ENCODE assay signal across 8 mouse cellular contexts in genomic region chr2:165898202-165899194, GRCm38 (mm10). TPM values are rescaled to one million over a fixed set of nuclear protein-coding genes. Genes with fewer than 3 reads are reported as not detected.
DNase-seq lines count a peak whose midpoint lies in the region; ATAC-seq and TF ChIP-seq lines count a peak whose summit lies in the region.

Zmynd8 (minus strand) TSS chr2:165899016.

- H3K27ac ChIP-seq in MEL (ENCODE audit: control insufficient read depth, low read depth, low read length), result peak within 1 kb of the TSS; percentile 79
- H3K27ac ChIP-seq in limb, embryonic 13.5 days, result peak within 1 kb of the TSS; percentile 82; the same call in 1 of the 2 replicates
- H3K27ac ChIP-seq in neural tube, embryonic 15.5 days (replicated peaks), result no peak within 1 kb of the TSS

- ATAC-seq in limb, embryonic 13.5 days (ENCODE audit: low FRiP score, low read depth), result no peak
- no peak for ATAC-seq in neural tube, embryonic 15.5 days (ENCODE audit: low FRiP score)

- TF ChIP-seq POLR2A in MEL (IDR thresholded peaks at IDR 0.05; ENCODE audit: control insufficient read depth in 1 of 2, insufficient read depth in 1 of 2, low read depth in 1 of 2, low read length in 2 of 2, poor library complexity in 1 of 2), result peak; percentile 71 to 74

- TF ChIP-seq RAD21 in MEL (IDR thresholded peaks at IDR 0.05; ENCODE audit: low read depth, low read length), result no peak

- no peaks in the 10 kb centered on the region for H3K9me3 ChIP-seq in MEL (replicated peaks; ENCODE audit: insufficient read depth, low read length)
- H3K9me3 ChIP-seq in erythroblast, embryonic 14.5 days (ENCODE audit: control insufficient read depth, low read length), result no peaks in the 10 kb centered on the region
- H3K9me3 ChIP-seq in limb, embryonic 13.5 days, result no peaks in the 10 kb centered on the region
- H3K9me3 ChIP-seq in neural tube, embryonic 15.5 days (replicated peaks), result no peaks in the 10 kb centered on the region

- H3K4me3 ChIP-seq in MEL (ENCODE audit: control insufficient read depth in 1 of 2, insufficient read depth in 1 of 2, low read depth in 2 of 2, low read length in 2 of 2), result peak within 1 kb of the TSS; percentile 72 to 94
- peak within 1 kb of the TSS; percentile 55 for H3K4me3 ChIP-seq in erythroblast, embryonic 14.5 days (replicated peaks)
- no peak within 1 kb of the TSS for H3K4me3 ChIP-seq in limb, embryonic 13.5 days
- H3K4me3 ChIP-seq in neural tube, embryonic 15.5 days (replicated peaks), result no peak within 1 kb of the TSS

- H3K9ac ChIP-seq in MEL (ENCODE audit: control insufficient read depth, low read depth, low read length, poor library complexity, severe bottlenecking), result peak within 1 kb of the TSS; percentile 71
- H3K9ac ChIP-seq in limb, embryonic 13.5 days, result no peak within 1 kb of the TSS
- no peak within 1 kb of the TSS for H3K9ac ChIP-seq in neural tube, embryonic 15.5 days (replicated peaks)

- no peak for TF ChIP-seq CTCF in MEL (IDR thresholded peaks at IDR 0.05 in 2 of 3, conservative IDR thresholded peaks at IDR 0.05 in 1 of 3; ENCODE audit: control insufficient read depth in 1 of 3, insufficient read depth in 1 of 3, low read depth in 2 of 3, low read length in 3 of 3, poor library complexity in 1 of 3, severe bottlenecking in 1 of 3)

- peaks cover 0 to 9% of the 10 kb centered on the region in 2 experiments; a peak in 2 of 4 replicates for H3K36me3 ChIP-seq in MEL (ENCODE audit: control insufficient read depth in 1 of 2, insufficient read depth in 2 of 2, low read length in 2 of 2)
- H3K36me3 ChIP-seq in erythroblast, embryonic 14.5 days (ENCODE audit: control insufficient read depth), result no peaks in the 10 kb centered on the region; the same call in 1 of the 2 replicates
- H3K36me3 ChIP-seq in limb, embryonic 13.5 days, result no peaks in the 10 kb centered on the region
- no peaks in the 10 kb centered on the region for H3K36me3 ChIP-seq in neural tube, embryonic 15.5 days

- no peak for DNase-seq in adrenal gland, adult 18-20 months (ENCODE audit: low spot score in 2 of 2)
- no peak for DNase-seq in adrenal gland, adult (ENCODE audit: inconsistent age in 2 of 2, low spot score in 1 of 2)
- peak; percentile 92 for DNase-seq in MEL (ENCODE audit: low read depth, low spot score)
- DNase-seq in heart, postnatal 25 days (ENCODE audit: low spot score), result no peak
- DNase-seq in spleen, postnatal 36 days (ENCODE audit: low spot score in 2 of 2), result no peak

- H3K79me2 ChIP-seq in MEL (ENCODE audit: control insufficient read depth, insufficient read depth, low read length, poor library complexity), result peaks cover 40% of the 10 kb centered on the region

- H3K4me2 ChIP-seq in limb, embryonic 13.5 days (replicated peaks), result no peak within 1 kb of the TSS
- no peak within 1 kb of the TSS for H3K4me2 ChIP-seq in neural tube, embryonic 15.5 days

- 38% methylated on average over 23 of the region's 23 CpGs for WGBS in limb, embryonic 13.5 days
- WGBS in neural tube, embryonic 15.5 days, result 36% methylated on average over 23 of the region's 23 CpGs

- peaks cover 4 to 15% of the 10 kb centered on the region in 2 experiments for H3K4me1 ChIP-seq in MEL (ENCODE audit: control insufficient read depth in 1 of 2, insufficient read depth in 2 of 2, low read length in 2 of 2)
- H3K4me1 ChIP-seq in erythroblast, embryonic 14.5 days (ENCODE audit: control insufficient read depth), result peaks cover 63% of the 10 kb centered on the region
- peaks cover 30% of the 10 kb centered on the region for H3K4me1 ChIP-seq in limb, embryonic 13.5 days
- H3K4me1 ChIP-seq in neural tube, embryonic 15.5 days, result peaks cover 15% of the 10 kb centered on the region

- TF ChIP-seq EP300 in MEL (IDR thresholded peaks at IDR 0.05; ENCODE audit: low read depth in 1 of 2, low read length in 2 of 2), result 0 out of 4 replicates have a peak, but pooled peaks of 1 of the 2 experiments have one; percentile 2

- no peaks in the 10 kb centered on the region for H3K27me3 ChIP-seq in MEL (ENCODE audit: control insufficient read depth in 1 of 2, insufficient read depth in 2 of 2, low read length in 2 of 2)
- no peaks in the 10 kb centered on the region for H3K27me3 ChIP-seq in erythroblast, embryonic 14.5 days (ENCODE audit: control insufficient read depth)
- H3K27me3 ChIP-seq in limb, embryonic 13.5 days, result no peaks in the 10 kb centered on the region
- no peaks in the 10 kb centered on the region for H3K27me3 ChIP-seq in neural tube, embryonic 15.5 days (replicated peaks)

- intact Hi-C loops in heart, postnatal 25 days (cut with DNase I), result no loop called here

TF ChIP-seq in MEL, 35 proteins besides CTCF, POLR2A, EP300 and RAD21:
- no peak for TF ChIP-seq NELFE (IDR thresholded peaks at IDR 0.05; ENCODE audit: low read depth, low read length)
- peak; percentile 53; the same call in 1 of the 2 replicates for TF ChIP-seq HCFC1 (IDR thresholded peaks at IDR 0.05; ENCODE audit: low read depth, low read length)
- TF ChIP-seq UBTF (IDR thresholded peaks at IDR 0.05; ENCODE audit: borderline replicate concordance, insufficient read depth, low read depth, low read length), result no peak
- peak; percentile 38; the same call in 1 of the 2 replicates for TF ChIP-seq MAX (IDR thresholded peaks at IDR 0.05; ENCODE audit: low read length)
- peak; percentile 10; the same call in 1 of the 2 replicates for TF ChIP-seq CHD2 (IDR thresholded peaks at IDR 0.05; ENCODE audit: low read length)
- no peak for TF ChIP-seq MYC (IDR thresholded peaks at IDR 0.05; ENCODE audit: low read depth, low read length)
- TF ChIP-seq MXI1 (IDR thresholded peaks at IDR 0.05; ENCODE audit: low read depth, low read length), result peak; percentile 73
- peak; percentile 65 for TF ChIP-seq USF1 (IDR thresholded peaks at IDR 0.05; ENCODE audit: low read depth, low read length)
- TF ChIP-seq NRF1 (IDR thresholded peaks at IDR 0.05; ENCODE audit: insufficient read depth, low read depth, low read length, poor library complexity, severe bottlenecking), result peak; percentile 64
- peak; percentile 84; the same call in 1 of the 2 replicates for TF ChIP-seq BHLHE40 (IDR thresholded peaks at IDR 0.05; ENCODE audit: borderline replicate concordance, low read depth, low read length)
- TF ChIP-seq TCF12 (IDR thresholded peaks at IDR 0.05; ENCODE audit: low read depth, low read length), result 0 out of 2 replicates have a peak, but pooled peaks have one; percentile 37

RNA-seq across cellular contexts. Expression of gene Zmynd8, which starts in this region (rescaled TPM):
- 10 to 100 TPM; 45.8 to 48.8 TPM for total RNA-seq in adrenal gland, adult 18-20 months (2021)
- 30.3 and 37.3 TPM in 2 replicates for total RNA-seq in MEL (2012; rRNA removed)
- polyA plus RNA-seq in MEL (2012; ENCODE audit: insufficient read depth in 1 of 2, insufficient read length in 2 of 2, low read depth in 1 of 2, low replicate concordance in 2 of 2, missing spikeins in 1 of 2), result 10 to 100 TPM; 41.6 to 89.2 TPM
- polyA plus RNA-seq in erythroblast, embryonic 14.5 days (2012), result 5.2 and 5.3 TPM in 2 replicates
- 10 to 100 TPM; 44.5 to 48.7 TPM for total RNA-seq in heart, postnatal 25 days (2021)
- 59.4 and 65.7 TPM in 2 replicates for polyA plus RNA-seq in limb, embryonic 13.5 days (2015; fragmentation: Nextera tagmentation; extraction: Ambion mirVana)
- 79.3 and 79.5 TPM in 2 replicates for polyA plus RNA-seq in neural tube, embryonic 15.5 days (2015; fragmentation: Nextera tagmentation; extraction: Ambion mirVana)

Comparison
In these comparisons a context has a peak if more than half of its experiments do, and no peak if none do; other contexts are left out.
1. H3K4me3 ChIP-seq: peak in MEL (2 of 2) and erythroblast, embryonic 14.5 days (single experiment); none in limb, embryonic 13.5 days (single experiment) and neural tube, embryonic 15.5 days (single experiment).